Mouse (Mus musculus): ENCODE data around the gene Sema3d. TPM values are rescaled to one million over a fixed set of nuclear protein-coding genes. Genes with fewer than 3 reads are reported as not detected.

Sema3d gene
- polyA plus RNA-seq, 1 experiment from 2014 or later = 25.8 TPM

GRCm38 (mm10) chr5:12637763-12638468 is 254.7 kb downstream of the Sema3d start:
- Histone ChIP-seq H3K9me3 (replicated peaks) (no peaks in the 10 kb centered on the region), H3K27me3 (no peaks in the 10 kb centered on the region), H3K27ac (replicated peaks) (no peak overlapping the region), H3K9ac (no peak overlapping the region), H3K4me2 (replicated peaks) (no peak overlapping the region), H3K4me1 (no peaks in the 10 kb centered on the region; the same call in 1 of the 2 replicates), H3K36me3 (no peaks in the 10 kb centered on the region), H3K4me3 (replicated peaks) (no peak overlapping the region)
- WGBS = 58% methylated on average over 7 of the region's 7 CpGs
- no peak for ATAC-seq (ENCODE audit: insufficient number of reproducible peaks, low FRiP score, low TSS enrichment, low read depth)

All from embryonic facial prominence, embryonic 15.5 days (tissue).